Mouse (Mus musculus) embryonic fibroblast, embryonic 13.5 days (primary cell): ENCODE data around the gene Ankrd28. TPM values are rescaled to one million over a fixed set of nuclear protein-coding genes. Genes with fewer than 3 reads are reported as not detected.
"Not testable (repeated sequence)": the region's sequence is repeated elsewhere in the genome, so short reads cannot be mapped to it uniquely, and the experiment has no call there.

ENCODE experiments used
- H3K27ac ChIP-seq: 2 replicates; pipeline ENCODE4 v1.5.1; 2012; ENCODE audit warnings: low read length, control low read depth, inconsistent platforms; ENCODE audit not compliant: insufficient read depth
- H3K4me1 ChIP-seq: 2 replicates; pipeline ENCODE4 v1.6.1; 2011; ENCODE audit warnings: low read length; ENCODE audit not compliant: control insufficient read depth, insufficient read depth
- H3K4me3 ChIP-seq: 2 replicates; pipeline ENCODE4 v1.5.1; 2011; ENCODE audit warnings: mild to moderate bottlenecking, control low read depth, low read length; ENCODE audit not compliant: insufficient read depth
- CTCF ChIP-seq: IDR thresholded peaks from 2 replicates; pipeline ENCODE4 v1.5.1; 2011; ENCODE audit warnings: mild to moderate bottlenecking, control low read depth, low read length, moderate library complexity, borderline replicate concordance; ENCODE audit not compliant: insufficient read depth
- POLR2A ChIP-seq: IDR thresholded peaks from 2 replicates; pipeline ENCODE4 v1.6.1; 2011; ENCODE audit warnings: low read depth, mild to moderate bottlenecking, control low read depth, low read length, moderate library complexity
- polyA plus RNA-seq: library from polyadenylated mRNA; stranded (reverse); fragments of >200 nt; gene quantifications from 2 replicates; pipeline ENCODE4 v1.2.4, GENCODE M21; 2011; ENCODE audit warnings: low read depth; ENCODE audit not compliant: missing spikeins, insufficient read length

Gene Ankrd28
- polyA plus RNA-seq, 1 experiment = 57.5 TPM

DNA sequence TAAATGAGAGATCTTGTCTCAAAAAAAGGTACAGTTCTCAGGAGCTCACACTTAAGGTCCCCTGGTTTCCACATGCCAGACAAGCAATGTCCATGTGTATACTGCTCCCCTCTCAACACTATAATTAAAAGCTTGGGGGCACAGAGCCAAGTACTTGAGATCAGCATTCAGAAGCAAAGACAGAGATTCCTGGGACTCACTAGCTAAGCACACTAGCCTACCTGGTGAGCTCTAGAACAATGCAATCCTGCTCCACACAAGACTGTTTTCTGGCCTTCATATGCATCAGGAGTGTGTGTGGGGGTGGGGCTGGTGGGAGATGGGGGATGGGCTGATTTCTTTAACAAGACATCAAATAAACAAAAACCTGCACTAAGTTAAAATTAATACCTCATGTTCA lies 58.2 kb downstream of the Ankrd28 start:
- H3K27ac ChIP-seq = no peak overlapping the region
- no peak for TF ChIP-seq POLR2A
- no peak for TF ChIP-seq CTCF
- peaks cover 3% of the 10 kb centered on the region for H3K4me1 ChIP-seq
- H3K4me3 ChIP-seq = no peak overlapping the region

DNA sequence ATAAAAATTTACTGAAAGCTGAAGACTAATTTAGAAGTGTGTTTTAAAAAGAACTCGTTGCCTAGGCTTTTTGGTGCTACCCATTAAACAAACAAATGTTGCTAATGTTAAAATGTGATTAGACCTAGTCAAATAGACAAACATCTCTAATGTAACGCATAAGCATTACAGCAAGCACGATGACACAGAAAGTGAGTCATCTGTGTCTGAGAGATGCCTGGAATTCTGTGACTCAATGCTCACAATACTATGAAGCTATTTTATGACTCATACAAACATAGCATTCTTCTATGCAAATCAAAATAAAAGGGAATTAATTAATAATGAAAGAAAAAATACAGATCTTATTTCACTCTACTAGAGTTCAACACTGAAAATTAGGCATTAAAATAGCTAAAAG lies 61.9 kb downstream of the Ankrd28 start:
- H3K4me3 ChIP-seq = no peak overlapping the region
- peaks cover 3% of the 10 kb centered on the region for H3K4me1 ChIP-seq
- no peak overlapping the region for H3K27ac ChIP-seq
- TF ChIP-seq CTCF (no peak), POLR2A (no peak)

- TF ChIP-seq CTCF = no peak
- Histone ChIP-seq H3K27ac (no peak overlapping the region), H3K4me1 (peaks cover 3% of the 10 kb centered on the region), H3K4me3 (no peak overlapping the region)
These were observed 66.4 kb downstream of the Ankrd28 start for GRCm38 (mm10) chr14:31764083-31764482.

- Histone ChIP-seq H3K27ac (no peak overlapping the region), H3K4me3 (no peak overlapping the region), H3K4me1 (no peaks in the 10 kb centered on the region)
- TF ChIP-seq POLR2A = no peak
- TF ChIP-seq CTCF = no peak
These were observed 68.7 kb downstream of the Ankrd28 start for GRCm38 (mm10) chr14:31761727-31762126.

GRCm38 (mm10) chr14:31759195-31759594 lies 71.3 kb downstream of the Ankrd28 start:
- H3K27ac ChIP-seq = no peak overlapping the region
- TF ChIP-seq CTCF (no peak), POLR2A (no peak)
- no peaks in the 10 kb centered on the region for H3K4me1 ChIP-seq
- H3K4me3 ChIP-seq = no peak overlapping the region

DNA sequence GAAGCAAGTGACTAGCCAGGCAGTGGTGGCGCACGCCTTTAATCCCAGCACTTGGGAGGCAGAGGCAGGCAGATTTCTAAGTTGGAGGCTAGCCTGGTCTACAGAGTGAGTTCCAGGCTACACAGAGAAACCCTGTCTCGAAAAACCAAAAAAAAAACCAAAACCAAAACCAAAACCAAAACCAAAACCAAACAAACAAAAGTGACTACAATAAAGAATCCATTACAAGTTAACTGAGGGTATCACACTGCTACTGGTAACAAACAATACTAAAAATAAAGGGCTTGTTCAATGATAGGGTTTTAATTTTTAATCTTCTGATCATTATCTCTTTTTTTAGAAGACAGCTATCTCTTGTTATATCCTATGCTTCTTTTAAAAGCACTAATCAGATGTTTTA lies 72.0 kb downstream of the Ankrd28 start:
- not testable (repeated sequence) for H3K27ac ChIP-seq, H3K4me1 ChIP-seq

DNA sequence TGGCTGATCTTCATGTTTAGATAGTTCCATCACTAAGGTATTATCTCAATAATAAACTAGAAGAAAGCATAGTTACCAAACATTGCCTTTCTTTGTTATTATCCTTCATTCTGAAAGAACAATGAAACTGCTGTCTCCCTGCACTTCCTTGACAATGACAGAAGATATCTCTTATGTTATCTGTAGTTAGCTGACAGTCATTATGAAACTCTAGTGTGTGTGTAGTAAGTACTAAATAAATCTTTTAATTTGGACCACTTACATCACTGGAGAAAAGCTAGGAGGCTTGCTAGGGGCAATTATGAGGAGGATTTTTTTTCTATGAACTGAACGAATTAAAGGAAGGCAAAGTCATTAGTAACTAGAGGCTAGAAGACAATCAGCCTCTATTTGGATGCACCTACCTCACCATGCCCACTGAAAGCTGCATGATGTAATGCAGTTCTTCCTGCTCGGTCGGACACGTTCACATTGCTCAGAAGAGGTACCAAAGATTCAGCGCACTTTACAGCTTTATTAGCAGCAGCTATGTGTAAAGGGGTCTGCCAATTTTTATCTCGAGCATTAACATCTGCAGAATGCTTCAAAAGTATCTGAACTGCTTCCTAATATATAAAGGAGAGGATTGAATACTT lies 82.1 kb downstream of the Ankrd28 start:
- no peak overlapping the region for H3K27ac ChIP-seq
- H3K4me3 ChIP-seq = no peak overlapping the region
- no peak for TF ChIP-seq CTCF
- no peaks in the 10 kb centered on the region for H3K4me1 ChIP-seq

More for the DNA sequence above, 72.0 kb downstream of the Ankrd28 start:
- H3K4me3 ChIP-seq = not testable (repeated sequence)

- Histone ChIP-seq H3K4me1 (no peaks in the 10 kb centered on the region), H3K27ac (no peak overlapping the region), H3K4me3 (no peak overlapping the region)
- TF ChIP-seq CTCF (no peak), POLR2A (no peak)
These were observed 87.9 kb downstream of the Ankrd28 start for GRCm38 (mm10) chr14:31742523-31742922.

DNA sequence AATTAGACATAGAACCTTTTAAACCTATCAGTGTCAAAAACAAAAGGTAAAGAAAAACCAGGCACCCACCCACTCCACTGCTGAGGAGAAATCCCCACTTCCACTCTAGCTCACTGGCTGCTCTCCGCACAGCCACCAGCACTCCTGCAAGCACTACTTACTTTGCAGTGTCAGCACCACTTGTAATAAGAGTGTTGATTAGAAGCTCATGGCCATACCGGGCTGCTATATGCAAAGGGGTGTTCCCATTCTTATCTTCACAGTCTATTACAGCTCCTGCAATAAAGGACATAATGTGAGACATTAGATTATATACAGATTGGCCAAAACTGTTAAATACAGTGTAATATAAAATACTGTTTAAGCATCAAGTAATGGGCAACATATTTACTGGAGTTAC lies 95.6 kb downstream of the Ankrd28 start:
- Histone ChIP-seq H3K27ac (no peak overlapping the region), H3K4me1 (no peaks in the 10 kb centered on the region), H3K4me3 (no peak overlapping the region)
- TF ChIP-seq CTCF (no peak), POLR2A (no peak)

DNA sequence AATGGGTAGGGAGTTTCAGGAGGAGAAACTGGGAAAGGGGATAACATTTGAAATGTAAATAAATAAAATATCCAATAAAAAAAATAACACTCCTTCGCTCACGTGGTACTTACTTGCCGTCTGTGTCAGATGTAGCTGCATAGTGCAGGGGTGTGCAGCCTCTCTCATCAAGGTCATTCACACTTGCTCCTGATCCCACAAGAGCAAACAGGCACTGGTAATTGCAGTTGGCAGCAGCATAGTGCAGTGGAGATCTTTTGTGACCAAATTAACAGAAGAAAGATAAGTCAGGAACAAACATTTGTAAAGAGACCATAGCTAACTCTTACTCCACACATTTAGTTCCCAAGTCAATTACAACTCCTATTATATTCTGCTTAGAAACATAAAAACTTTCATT lies 102.9 kb downstream of the Ankrd28 start:
- Histone ChIP-seq H3K4me3 (no peak overlapping the region), H3K27ac (no peak overlapping the region)
- TF ChIP-seq CTCF (no peak), POLR2A (no peak)

GRCm38 (mm10) chr14:31722746-31723145 lies 107.7 kb downstream of the Ankrd28 start:
- no peak for TF ChIP-seq CTCF
- TF ChIP-seq POLR2A = no peak

More for the DNA sequence above, 102.9 kb downstream of the Ankrd28 start:
- H3K4me1 ChIP-seq = no peaks in the 10 kb centered on the region

More at GRCm38 (mm10) chr14:31722746-31723145, 107.7 kb downstream of the Ankrd28 start:
- Histone ChIP-seq H3K4me3 (no peak overlapping the region), H3K4me1 (no peaks in the 10 kb centered on the region), H3K27ac (no peak overlapping the region)
